Mouse (Mus musculus) megakaryocyte, embryonic 14.5 days (primary cell): ENCODE data around the gene Elmod2.

Experiments
- FLI1 ChIP-seq: IDR thresholded peaks from 2 replicates; pipeline ENCODE4 v1.6.1; 2012; ENCODE audit warnings: low read length, inconsistent platforms, mixed read lengths
- GATA1 ChIP-seq: IDR thresholded peaks from 3 replicates; pipeline ENCODE4 v1.6.1; 2012; ENCODE audit warnings: mixed read lengths, low read length, inconsistent platforms, borderline replicate concordance

- TF ChIP-seq GATA1, result no peak
- TF ChIP-seq FLI1, result no peak
Measured at GRCm38 (mm10) chr8:83322374-83322773, 9.9 kb downstream of the Elmod2 start.
